Mouse (Mus musculus): Measurements from ENCODE around the gene Synj1.

DNA sequence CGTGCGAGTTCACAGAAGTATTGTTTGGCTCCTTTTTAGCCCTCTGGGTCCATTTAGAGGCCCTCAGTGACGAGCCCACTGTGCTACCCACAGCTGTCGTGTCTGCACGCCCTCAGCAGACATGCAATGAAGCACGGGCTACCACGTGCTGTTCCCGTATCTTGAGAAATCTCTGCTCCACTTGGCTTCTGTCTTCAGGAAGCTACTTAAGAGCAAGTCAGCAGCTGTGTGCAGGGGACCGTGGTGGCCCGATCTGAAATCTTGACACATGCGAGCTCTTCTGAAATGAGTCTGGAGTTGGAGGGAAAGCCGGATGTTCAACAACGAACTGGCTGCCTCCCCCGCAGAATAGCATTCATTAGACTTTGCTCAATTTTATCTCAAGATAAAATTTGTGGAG, 119.5 kb downstream of the Synj1 start:
- TF ChIP-seq CTCF (IDR thresholded peaks at IDR 0.05; ENCODE audit: extremely low read depth, insufficient read depth, low read length) = no peak
- TF ChIP-seq POLR2A (IDR thresholded peaks at IDR 0.05; ENCODE audit: extremely low read depth, insufficient read depth, low read length) = no peak
